Mouse (Mus musculus) hindbrain, embryonic 11.5 days (tissue): Measurements from ENCODE around the gene Sema3b. TPM values are rescaled to one million over a fixed set of nuclear protein-coding genes. Genes with fewer than 3 reads are reported as not detected.

Experiments used
- ATAC-seq: fragments of 200-750 bp; cut with Nextera tagmentation; 2 replicates; pipeline ENCODE4 v1.8.0; 2017; ENCODE audit warnings: mild to moderate bottlenecking, moderate TSS enrichment, moderate library complexity; ENCODE audit not compliant: low FRiP score
- DNase-seq: peaks from one replicate; pipeline ENCODE4 v3.0.0-alpha.2; 2015; ENCODE audit warnings: low spot score
- H3K27ac ChIP-seq: fragments of 300-500 bp; sonication (generic); 2 replicates; pipeline ENCODE4 v1.5.1; 2014; ENCODE audit warnings: mild to moderate bottlenecking, low read depth, low read length
- H3K27me3 ChIP-seq: fragments of 300-500 bp; sonication (generic); 2 replicates; pipeline ENCODE4 v1.6.1; 2014; ENCODE audit warnings: mild to moderate bottlenecking, low read length, moderate library complexity, mixed read lengths; ENCODE audit not compliant: control insufficient read depth, insufficient read depth
- H3K36me3 ChIP-seq: fragments of 300-500 bp; sonication (generic); 2 replicates; pipeline ENCODE4 v1.6.1; 2014; ENCODE audit warnings: mild to moderate bottlenecking, low read length, moderate library complexity, mixed read lengths; ENCODE audit not compliant: control insufficient read depth, insufficient read depth
- H3K4me1 ChIP-seq: fragments of 300-500 bp; sonication (generic); replicated peaks from 2 replicates; pipeline ENCODE4 v1.6.1; 2014; ENCODE audit warnings: low read length, mixed read lengths; ENCODE audit not compliant: control insufficient read depth, insufficient read depth
- H3K4me2 ChIP-seq: fragments of 300-500 bp; sonication (generic); replicated peaks from 2 replicates; pipeline ENCODE4 v1.6.1; 2014; ENCODE audit warnings: mild to moderate bottlenecking, low read depth, low read length
- H3K4me3 ChIP-seq: fragments of 300-500 bp; sonication (generic); 2 replicates; pipeline ENCODE4 v1.5.1; 2014; ENCODE audit warnings: low read depth, low read length
- H3K9ac ChIP-seq: fragments of 300-500 bp; sonication (generic); 2 replicates; pipeline ENCODE4 v1.6.1; 2014; ENCODE audit warnings: low read depth, low read length
- H3K9me3 ChIP-seq: fragments of 300-500 bp; sonication (generic); 2 replicates; pipeline ENCODE4 v1.6.1; 2016; ENCODE audit warnings: low read length; ENCODE audit not compliant: control insufficient read depth
- WGBS: fragments of 180-500 bp; shearing (Covaris S2); extraction: QIAGEN DNeasy Blood & Tissue Kit; methylation state at CpG from one replicate; pipeline ENCODE4 v1.1.7; 2014; 5-methylcytosine and 5-hydroxymethylcytosine counted together
- polyA plus RNA-seq: library from polyadenylated mRNA; unstranded; fragments of >200 nt; fragmentation: Nextera tagmentation; extraction: Ambion mirVana; gene quantifications from 2 replicates; pipeline ENCODE4 v1.2.1, GENCODE M21; 2014

Gene Sema3b
- polyA plus RNA-seq, 1 experiment from 2014 or later = 1.4 TPM

DNA sequence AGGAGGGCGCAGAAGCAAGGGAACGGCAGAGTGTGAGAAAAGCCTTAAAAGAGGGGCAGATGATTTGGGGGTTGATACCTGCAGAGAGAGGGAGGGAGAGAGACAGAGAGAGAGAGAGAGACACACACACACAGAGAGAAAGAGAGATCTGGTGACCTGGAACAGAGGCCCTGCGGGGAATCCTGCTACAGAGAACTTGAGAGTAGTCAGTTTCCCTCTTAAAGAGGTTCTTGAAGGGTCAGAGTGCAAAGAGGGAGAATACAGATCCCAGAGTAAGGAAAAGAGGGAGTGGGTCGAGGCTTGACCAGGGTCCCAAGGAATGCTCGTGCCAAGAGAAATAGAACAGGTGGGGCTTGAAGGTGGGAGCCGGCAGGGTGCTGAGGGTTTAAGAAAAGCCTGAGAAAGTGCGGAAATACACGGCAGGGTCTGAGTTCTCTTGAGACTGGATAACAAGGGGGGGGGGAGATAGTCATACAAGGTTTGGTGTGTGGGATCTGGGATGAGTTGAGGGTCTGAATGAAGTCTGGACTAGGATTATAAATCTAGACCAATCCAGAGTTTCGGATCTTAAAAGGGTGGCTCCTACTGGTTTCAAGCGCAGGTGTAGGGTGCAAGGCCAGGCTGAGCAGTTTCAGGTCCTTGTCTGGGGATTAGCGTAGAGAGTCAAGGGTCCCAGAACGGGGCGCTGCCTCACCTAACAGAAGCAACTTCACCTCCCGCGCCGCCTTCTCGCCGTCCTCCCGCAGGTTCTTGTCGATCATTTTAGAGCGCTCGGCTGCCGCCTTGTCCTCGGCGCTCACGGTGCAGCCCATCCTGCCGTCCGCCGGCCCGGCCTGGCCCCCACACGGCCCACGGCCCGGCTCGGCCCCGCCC, 25.6 kb upstream of the Sema3b start:
- Histone ChIP-seq H3K9ac (peak overlapping the region; percentile 94), H3K27ac (peak overlapping the region; percentile 99), H3K27me3 (no peaks in the 10 kb centered on the region), H3K4me1 (peaks cover 30% of the 10 kb centered on the region), H3K36me3 (no peaks in the 10 kb centered on the region), H3K4me2 (peak overlapping the region; percentile 87), H3K9me3 (no peaks in the 10 kb centered on the region), H3K4me3 (peak overlapping the region; percentile 91)
- DNase-seq = peak; percentile 47
- no peak for ATAC-seq
- WGBS = under 1% methylated on average over 35 of the region's 35 CpGs

DNA sequence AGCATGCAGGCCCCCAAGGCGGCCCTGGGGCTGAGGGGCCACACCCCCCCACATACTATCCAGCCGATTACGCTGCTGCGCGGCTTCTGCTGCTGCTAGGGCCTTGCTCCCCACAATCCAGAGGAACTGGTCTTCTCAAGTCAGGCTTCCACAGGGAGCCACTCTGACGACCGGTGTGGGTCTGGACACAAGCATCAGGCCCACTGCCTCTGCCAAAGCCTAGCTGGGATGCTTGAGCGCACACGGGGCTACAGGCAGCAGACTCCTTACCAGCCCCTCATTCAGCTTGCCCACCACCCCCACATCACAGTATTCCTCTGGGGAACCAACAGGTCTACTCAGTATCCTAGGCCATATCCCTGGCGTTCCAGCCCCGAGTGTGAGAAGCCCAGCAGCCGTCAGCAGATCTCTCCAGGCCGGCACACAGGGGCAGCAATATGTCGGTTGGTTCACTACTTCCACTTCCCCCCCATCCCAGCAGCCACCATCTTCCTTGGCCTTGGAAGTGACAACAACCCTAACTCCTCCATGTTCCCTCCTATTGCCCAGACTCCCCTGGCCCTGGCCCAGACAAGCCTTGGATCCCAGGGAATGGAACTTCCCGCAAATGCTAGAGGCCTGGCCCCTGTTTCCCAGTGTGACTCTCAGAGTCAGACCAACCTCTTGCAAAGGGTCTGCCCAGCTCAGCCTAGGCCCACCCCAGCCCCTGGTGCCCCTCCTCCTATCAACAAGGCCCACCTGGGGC, 24.8 kb upstream of the Sema3b start:
- Histone ChIP-seq H3K4me2 (peak overlapping the region; percentile 87), H3K27me3 (no peaks in the 10 kb centered on the region), H3K36me3 (no peaks in the 10 kb centered on the region), H3K27ac (peak overlapping the region; percentile 99), H3K4me1 (peaks cover 38% of the 10 kb centered on the region), H3K9ac (peak overlapping the region; percentile 94), H3K9me3 (no peaks in the 10 kb centered on the region), H3K4me3 (peak overlapping the region; percentile 91)
- ATAC-seq (no peak), DNase-seq (peak; percentile 55)
- WGBS = 0% methylated on average over 15 of the region's 15 CpGs

DNA sequence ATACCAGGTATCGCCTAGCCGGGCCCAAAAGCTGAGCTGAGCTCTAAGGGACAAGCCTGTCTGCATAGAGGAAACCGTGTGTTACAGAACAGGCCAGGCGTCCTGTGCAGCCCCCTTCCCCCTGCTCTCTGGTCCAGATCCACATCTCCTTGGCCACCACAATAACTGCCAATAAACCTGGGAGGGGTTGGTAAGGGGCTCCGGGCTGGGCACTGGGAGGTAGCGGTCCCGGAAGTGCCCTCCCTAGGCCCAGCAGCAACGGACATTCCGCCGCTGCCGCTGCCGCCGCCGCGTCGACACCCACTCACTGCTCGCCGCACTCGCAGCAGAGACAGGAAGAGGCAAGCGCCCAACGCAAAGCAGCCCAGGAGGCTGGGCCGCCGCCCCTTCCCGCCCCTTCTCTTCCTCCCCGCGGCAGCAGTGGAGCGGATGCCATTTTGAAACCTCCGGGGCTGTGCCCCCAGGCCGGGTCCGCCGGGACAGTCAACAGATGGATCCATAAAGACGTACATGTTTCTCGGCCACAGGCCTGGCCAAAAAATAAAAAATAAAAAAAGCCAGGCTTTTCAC, 24.1 kb upstream of the Sema3b start:
- H3K36me3 ChIP-seq = no peaks in the 10 kb centered on the region
- peak overlapping the region; percentile 91 for H3K4me3 ChIP-seq
- H3K9ac ChIP-seq = peak overlapping the region; percentile 94
- 2% methylated on average over 27 of the region's 33 CpGs for WGBS
- H3K4me2 ChIP-seq = peak overlapping the region; percentile 87
- peaks cover 45% of the 10 kb centered on the region for H3K4me1 ChIP-seq
- no peaks in the 10 kb centered on the region for H3K9me3 ChIP-seq
- H3K27me3 ChIP-seq = no peaks in the 10 kb centered on the region
- ATAC-seq (no peak), DNase-seq (peak; percentile 75)
- H3K27ac ChIP-seq = peak overlapping the region; percentile 99

DNA sequence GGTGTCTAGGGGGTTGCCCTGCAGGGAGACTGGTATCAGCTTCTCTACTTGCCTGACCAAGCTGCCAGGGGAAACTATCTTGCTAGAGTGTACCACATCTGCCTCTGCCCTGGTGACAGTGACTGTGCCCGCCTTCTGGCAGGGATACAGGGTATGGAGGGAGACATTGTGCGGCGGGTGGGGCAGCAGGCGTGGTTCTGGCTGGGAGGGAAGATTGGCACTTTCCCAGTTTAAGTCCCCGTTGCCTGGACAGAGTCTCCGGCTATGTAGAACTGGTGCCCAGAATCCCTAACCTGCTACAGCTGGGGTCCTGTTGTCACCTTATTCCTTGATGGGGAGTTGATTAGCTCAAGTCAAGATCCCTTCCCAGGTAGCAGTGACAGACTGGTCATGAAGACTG, 23.4 kb upstream of the Sema3b start:
- 56% methylated on average over 6 of the region's 6 CpGs for WGBS
- ATAC-seq (no peak), DNase-seq (no peak)
- peak overlapping the region; percentile 91 for H3K4me3 ChIP-seq
- peak overlapping the region; percentile 87 for H3K4me2 ChIP-seq
- H3K9ac ChIP-seq = peak overlapping the region; percentile 94
- H3K36me3 ChIP-seq = no peaks in the 10 kb centered on the region
- H3K27me3 ChIP-seq = no peaks in the 10 kb centered on the region
- H3K9me3 ChIP-seq = no peaks in the 10 kb centered on the region
- peak overlapping the region; percentile 99 for H3K27ac ChIP-seq
- peaks cover 52% of the 10 kb centered on the region for H3K4me1 ChIP-seq

DNA sequence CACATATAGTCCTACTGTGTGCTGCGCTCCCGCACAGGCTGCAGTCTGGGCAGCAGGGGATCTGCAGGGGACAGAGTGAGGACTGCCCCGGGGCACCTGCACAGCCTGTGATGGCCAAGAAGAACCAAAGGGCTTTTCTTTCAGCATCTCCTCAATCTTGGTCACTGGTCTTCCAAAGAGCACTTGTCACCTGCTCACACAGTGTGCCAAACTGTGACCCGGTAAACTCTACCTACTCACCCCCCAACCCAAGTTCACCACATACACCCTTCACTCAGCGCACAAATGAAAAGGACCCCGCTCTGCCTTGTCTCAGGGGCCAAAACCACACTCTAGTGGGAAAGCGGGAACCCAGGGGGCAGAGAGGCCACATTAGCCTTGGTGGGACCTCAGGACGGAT, 22.8 kb upstream of the Sema3b start:
- H3K9me3 ChIP-seq = no peaks in the 10 kb centered on the region
- H3K36me3 ChIP-seq = no peaks in the 10 kb centered on the region
- H3K27me3 ChIP-seq = no peaks in the 10 kb centered on the region
- peaks cover 57% of the 10 kb centered on the region for H3K4me1 ChIP-seq
- H3K4me3 ChIP-seq = peak overlapping the region; percentile 91
- no peak for DNase-seq
- H3K27ac ChIP-seq = peak overlapping the region; percentile 99
- peak overlapping the region; percentile 94 for H3K9ac ChIP-seq
- no peak for ATAC-seq
- H3K4me2 ChIP-seq = peak overlapping the region; percentile 87
- 69% methylated on average over 8 of the region's 8 CpGs for WGBS

DNA sequence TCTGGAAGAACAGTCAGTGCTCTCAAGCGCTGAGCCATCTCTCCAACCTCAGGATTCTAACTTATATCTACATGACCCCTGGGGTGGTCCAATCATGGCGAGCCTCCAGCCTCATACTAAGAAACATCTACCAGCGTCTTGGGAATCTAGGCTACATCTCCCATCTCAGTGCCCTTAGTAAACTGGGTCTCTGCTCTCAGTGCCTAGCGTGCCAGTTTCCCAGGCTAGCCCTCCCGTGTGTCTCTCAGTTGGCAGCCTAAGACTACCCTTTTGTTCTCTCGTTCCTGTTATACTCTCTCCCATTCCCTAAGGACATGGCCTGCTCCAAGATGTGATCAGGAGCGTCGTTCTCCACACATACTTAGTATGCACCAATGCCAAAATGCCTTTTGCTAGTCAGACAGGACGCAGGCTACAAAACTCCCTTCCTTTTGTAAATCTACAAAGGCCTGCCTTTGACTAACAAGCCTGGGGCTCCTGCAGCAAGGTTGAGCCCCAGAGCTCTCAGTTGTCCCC, 22.3 kb upstream of the Sema3b start:
- Histone ChIP-seq H3K9ac (peak overlapping the region; percentile 94), H3K9me3 (no peaks in the 10 kb centered on the region), H3K27ac (peak overlapping the region; percentile 99), H3K4me1 (peaks cover 59% of the 10 kb centered on the region), H3K27me3 (no peaks in the 10 kb centered on the region), H3K4me3 (peak overlapping the region; percentile 91), H3K4me2 (peak overlapping the region; percentile 87), H3K36me3 (no peaks in the 10 kb centered on the region)
- DNase-seq = no peak
- WGBS = 39% methylated on average over 9 of the region's 9 CpGs
- no peak for ATAC-seq

DNA sequence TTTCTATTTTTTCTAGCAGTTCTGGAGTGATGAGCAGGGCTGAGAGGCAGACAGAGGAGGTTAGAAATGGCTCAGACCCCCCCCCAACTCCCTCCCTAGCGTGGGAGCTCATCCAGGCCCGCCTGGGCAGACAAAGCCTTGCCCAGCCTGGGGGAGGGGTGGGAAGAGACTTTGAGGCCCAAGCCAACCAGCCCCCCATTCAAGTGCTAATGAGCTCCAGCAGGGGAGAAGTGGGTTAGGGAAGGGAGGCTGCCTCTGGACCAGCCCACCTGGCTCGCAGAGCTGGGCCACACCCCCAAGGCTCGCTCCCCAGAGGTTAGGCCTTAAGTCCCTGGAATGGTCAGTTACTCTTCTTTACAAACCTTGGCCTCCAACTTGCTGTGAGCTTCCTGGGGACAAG, 21.5 kb upstream of the Sema3b start:
- no peaks in the 10 kb centered on the region for H3K9me3 ChIP-seq
- DNase-seq = peak; percentile 89
- H3K4me1 ChIP-seq = peaks cover 61% of the 10 kb centered on the region
- WGBS = 0% methylated on average over 4 of the region's 4 CpGs
- peak overlapping the region; percentile 51 for H3K4me2 ChIP-seq
- no peaks in the 10 kb centered on the region for H3K36me3 ChIP-seq
- H3K9ac ChIP-seq = peak overlapping the region; percentile 71
- H3K27me3 ChIP-seq = no peaks in the 10 kb centered on the region
- ATAC-seq = peak; percentile 57
- peak overlapping the region; percentile 25 for H3K4me3 ChIP-seq
- H3K27ac ChIP-seq = peak overlapping the region; percentile 99

DNA sequence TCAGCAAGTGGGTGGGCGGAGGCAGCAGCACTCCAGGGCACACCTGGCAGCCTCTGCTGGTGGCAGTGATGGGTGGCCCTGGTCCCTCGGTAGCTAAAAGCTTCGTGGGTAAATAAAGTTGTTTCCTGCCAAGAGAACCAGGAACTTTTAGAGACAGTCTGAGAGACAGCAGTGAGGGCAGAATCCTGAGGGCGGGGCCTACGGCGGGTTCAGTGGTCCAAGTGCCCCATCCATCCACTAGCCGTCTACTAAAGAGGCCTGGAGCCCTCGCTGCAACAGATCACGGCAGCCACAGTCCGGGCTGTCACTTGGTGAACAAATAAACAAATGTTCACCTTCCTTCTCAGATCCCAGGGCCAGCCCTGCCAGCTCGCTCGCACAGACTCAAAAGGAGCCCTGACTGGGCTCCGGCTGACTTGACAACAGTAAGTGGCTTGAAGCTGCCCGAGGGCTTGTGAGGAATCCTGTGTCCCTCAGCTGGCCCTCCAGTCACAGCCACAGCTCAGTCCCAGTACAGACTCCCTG, 20.9 kb upstream of the Sema3b start:
- peak overlapping the region; percentile 51 for H3K4me2 ChIP-seq
- peak overlapping the region; percentile 99 for H3K27ac ChIP-seq
- 0 out of 2 replicates have a peak, but pooled peaks cover 2% of the 10 kb centered on the region for H3K36me3 ChIP-seq
- H3K9me3 ChIP-seq = no peaks in the 10 kb centered on the region
- ATAC-seq (peak; percentile 2; the same call in 1 of the 2 replicates), DNase-seq (peak; percentile 69)
- H3K4me1 ChIP-seq = peaks cover 59% of the 10 kb centered on the region
- H3K9ac ChIP-seq = peak overlapping the region; percentile 71
- peak overlapping the region; percentile 25 for H3K4me3 ChIP-seq
- WGBS = 12% methylated on average over 14 of the region's 14 CpGs
- no peaks in the 10 kb centered on the region for H3K27me3 ChIP-seq
